Mouse (Mus musculus) erythroblast, embryonic 14.5 days (primary cell): ENCODE measurements around the gene Trim63.

ENCODE experiments used
- GATA1 ChIP-seq: IDR thresholded peaks from 2 replicates; pipeline ENCODE4 v1.6.1; 2012; ENCODE audit warnings: low read length, inconsistent platforms, mixed read lengths
- TAL1 ChIP-seq: IDR thresholded peaks from 3 replicates; pipeline ENCODE4 v1.6.1; 2012; ENCODE audit warnings: low read length, inconsistent platforms, mixed read lengths

GRCm38 (mm10) chr4:134324655-134325054 is 9.7 kb downstream of the Trim63 start:
- TF ChIP-seq GATA1 (no peak), TAL1 (no peak)
